In the genomic region with DNA sequence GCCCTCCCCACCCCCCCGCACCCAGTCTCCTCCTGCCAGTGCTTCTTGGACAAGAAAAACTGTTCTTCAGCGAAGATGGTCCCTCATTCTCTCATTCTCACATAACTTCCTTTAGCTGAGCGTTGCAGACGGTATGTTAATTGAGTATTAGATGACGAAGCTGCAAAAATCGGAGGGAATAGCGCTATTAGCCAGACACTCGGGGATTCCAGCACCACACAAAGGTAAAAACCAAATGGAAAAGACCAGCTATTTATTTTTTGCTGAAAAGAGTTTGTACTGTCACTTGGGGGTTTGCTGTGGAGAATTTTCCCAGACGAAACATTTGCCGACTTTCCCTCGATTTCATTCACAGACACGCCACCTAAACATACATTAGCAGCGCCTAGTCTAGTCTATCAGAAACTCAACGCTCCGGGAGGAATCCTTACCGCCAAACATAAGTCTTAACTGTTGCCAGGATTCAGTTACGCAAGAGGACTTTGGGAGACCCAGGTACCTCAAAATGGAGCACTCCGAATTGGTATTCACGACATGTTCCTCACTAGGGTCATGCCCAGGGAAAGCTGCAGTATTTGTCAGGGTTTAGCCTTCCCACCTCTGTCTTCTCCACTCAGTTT, we compare ENCODE assay signal across 10 mouse cellular contexts.
DNase-seq lines count a peak whose midpoint lies in the region; ATAC-seq lines count a peak whose summit lies in the region.
"Had no signal": no experiment of that assay in that cellular context is flagged by ENCODE, and none has a peak within 500 bp of the region (broad histone marks: within the 10 kb centered on the region; RNA-seq: fewer than 3 reads in every experiment).

No protein-coding gene starts in this region.

- 22% methylated on average over 19 of the region's 19 CpGs for WGBS in heart, embryonic 11.5 days (ENCODE audit: insufficient replicate concordance)
- 39% methylated on average over 19 of the region's 19 CpGs for WGBS in hindbrain, embryonic 13.5 days
- WGBS in midbrain, embryonic 11.5 days = 39% methylated on average over 19 of the region's 19 CpGs

- peak overlapping the region; percentile 71 for H3K4me2 ChIP-seq in heart, embryonic 11.5 days
- peak overlapping the region; percentile 56 for H3K4me2 ChIP-seq in hindbrain, embryonic 13.5 days
- H3K4me2 ChIP-seq in midbrain, embryonic 11.5 days = peak overlapping the region; percentile 47

- intact Hi-C loops in heart, postnatal 25 days (cut with DNase I) = loop anchor here (10.0 kb wide), 1 partner anchor 547 kb away; no protein-coding TSS in a partner anchor

- no peaks in the 10 kb centered on the region for H3K36me3 ChIP-seq in heart, embryonic 11.5 days (ENCODE audit: control insufficient read depth, insufficient read depth, low read length)
- no peaks in the 10 kb centered on the region for H3K36me3 ChIP-seq in hindbrain, embryonic 13.5 days
- no peaks in the 10 kb centered on the region for H3K36me3 ChIP-seq in midbrain, embryonic 11.5 days (ENCODE audit: control insufficient read depth, insufficient read depth, low read length)

- no peaks in the 10 kb centered on the region for H3K9me3 ChIP-seq in heart, embryonic 11.5 days (replicated peaks; ENCODE audit: control insufficient read depth, low read length)
- H3K9me3 ChIP-seq in hindbrain, embryonic 13.5 days = no peaks in the 10 kb centered on the region
- H3K9me3 ChIP-seq in midbrain, embryonic 11.5 days (ENCODE audit: control insufficient read depth, low read length) = no peaks in the 10 kb centered on the region

- peak overlapping the region; percentile 54; the same call in 1 of the 2 replicates for H3K9ac ChIP-seq in heart, embryonic 11.5 days (ENCODE audit: low read depth, low read length)
- H3K9ac ChIP-seq in hindbrain, embryonic 13.5 days = no peak overlapping the region
- H3K9ac ChIP-seq in midbrain, embryonic 11.5 days (ENCODE audit: low read length) = peak overlapping the region; percentile 54; the same call in 1 of the 2 replicates

- peak overlapping the region; percentile 41 for H3K4me3 ChIP-seq in heart, embryonic 11.5 days (ENCODE audit: low read depth, low read length)
- peak overlapping the region; percentile 30; the same call in 1 of the 2 replicates for H3K4me3 ChIP-seq in hindbrain, embryonic 13.5 days
- H3K4me3 ChIP-seq in midbrain, embryonic 11.5 days (ENCODE audit: low read depth, low read length) = peak overlapping the region; percentile 10; the same call in 1 of the 2 replicates

- H3K27me3 ChIP-seq in heart, embryonic 11.5 days (ENCODE audit: control insufficient read depth, insufficient read depth, low read length) = no peaks in the 10 kb centered on the region
- H3K27me3 ChIP-seq in hindbrain, embryonic 13.5 days = no peaks in the 10 kb centered on the region
- H3K27me3 ChIP-seq in midbrain, embryonic 11.5 days (ENCODE audit: control insufficient read depth, insufficient read depth, low read length) = no peaks in the 10 kb centered on the region

- H3K4me1 ChIP-seq in heart, embryonic 11.5 days (ENCODE audit: control insufficient read depth, insufficient read depth, low read length) = no peaks in the 10 kb centered on the region; the same call in 1 of the 2 replicates
- peaks cover 25% of the 10 kb centered on the region for H3K4me1 ChIP-seq in hindbrain, embryonic 13.5 days (replicated peaks)
- H3K4me1 ChIP-seq in midbrain, embryonic 11.5 days (ENCODE audit: control insufficient read depth, insufficient read depth, low read length) = peaks cover 21% of the 10 kb centered on the region

- peak overlapping the region; percentile 10; the same call in 1 of the 2 replicates for H3K27ac ChIP-seq in heart, embryonic 11.5 days (ENCODE audit: low read depth, low read length)
- H3K27ac ChIP-seq in hindbrain, embryonic 13.5 days = 0 out of 2 replicates have a peak overlapping the region, but pooled peaks have one; percentile 30
- H3K27ac ChIP-seq in midbrain, embryonic 11.5 days (ENCODE audit: low read depth, low read length) = peak overlapping the region; percentile 70; the same call in 1 of the 2 replicates

- DNase-seq in heart, postnatal 25 days (ENCODE audit: low spot score) = no peak
- peak; percentile 46 for DNase-seq in embryo, embryonic 10.5 days (ENCODE audit: low spot score)
- DNase-seq in midbrain, embryonic 11.5 days (ENCODE audit: low spot score, missing footprints) = peak; percentile 93
- no peak for DNase-seq in thymus, postnatal 10 days (ENCODE audit: low spot score in 2 of 2)
- DNase-seq in cerebellum, adult 8-10 months = no peak
- DNase-seq: lung, postnatal 14 days had no signal

- ATAC-seq in heart, embryonic 11.5 days (replicated peaks; ENCODE audit: insufficient number of reproducible peaks, low FRiP score, low TSS enrichment) = no peak
- no peak for ATAC-seq in hindbrain, embryonic 13.5 days (ENCODE audit: low FRiP score)
- ATAC-seq in midbrain, embryonic 11.5 days (ENCODE audit: low FRiP score) = peak; percentile 25
- ATAC-seq in megakaryocyte-erythroid progenitor cell, adult 5-6 weeks (replicated peaks; ENCODE audit: low FRiP score, low TSS enrichment, poor library complexity, severe bottlenecking) = no peak
- ATAC-seq: activated CD4-positive, CD25-positive, alpha-beta regulatory T cell, adult 4 months had no signal

Comparison
In these comparisons a context has a peak if more than half of its experiments do, and no peak if none do; other contexts are left out.
1. H3K27ac ChIP-seq: peak in every context shown above with its lines; median percentile 70 in midbrain, embryonic 11.5 days; 30 in hindbrain, embryonic 13.5 days; 10 in heart, embryonic 11.5 days.
2. DNase-seq: peak in embryo, embryonic 10.5 days (single experiment) and midbrain, embryonic 11.5 days (single experiment); none in heart, postnatal 25 days (single experiment), thymus, postnatal 10 days (0 of 2) and cerebellum, adult 8-10 months (single experiment).
3. Peak in every context shown above with its lines, with median percentiles within 50 percentile points of each other: H3K4me2 ChIP-seq and H3K4me3 ChIP-seq.